Mouse (Mus musculus) left cerebral cortex, postnatal 14 days (tissue): ENCODE measurements around the gene A430078G23Rik. TPM values are rescaled to one million over a fixed set of nuclear protein-coding genes. Genes with fewer than 3 reads are reported as not detected.

Experiments used
- DNase-seq, 2 experiments: peaks; one replicate each; pipeline ENCODE4 v3.0.0; 2021 to 2022; ENCODE audit warnings: low spot score in 2 of 2, mixed read lengths in 1 of 2
- intact Hi-C: fragments of 180-260 bp; cut with DNase I; formaldehyde crosslinking; loops from one replicate; pipeline ENCODE4 v1.15.1; 2025
- total RNA-seq, 2 experiments: library from RNA; stranded (reverse); gene quantifications; 2 replicates each; pipeline ENCODE4 v1.2.3; 2021

Gene A430078G23Rik
- total RNA-seq, 2 experiments from 2014 or later: not detected

DNA sequence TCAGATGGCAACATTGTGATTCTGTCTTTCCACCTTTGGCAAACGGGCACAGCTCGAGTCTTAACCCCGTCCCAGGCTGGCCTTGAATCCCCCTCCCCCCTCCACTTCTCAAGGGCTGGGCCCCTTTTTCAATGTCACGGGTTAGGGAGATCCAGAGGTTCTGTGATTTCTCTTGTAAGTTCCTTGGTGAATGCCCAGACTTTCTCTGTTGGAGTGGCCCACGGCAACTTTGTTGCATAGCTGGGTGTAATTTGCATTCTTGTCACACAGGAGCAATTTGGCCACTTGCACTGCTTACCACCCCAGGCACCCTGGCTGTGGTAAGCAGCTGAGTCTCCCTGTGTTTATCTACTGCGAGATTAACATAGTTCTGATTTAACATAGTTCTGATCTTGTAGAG lies 41.4 kb downstream of the A430078G23Rik start:
- no peak for DNase-seq
- intact Hi-C loops: no loop called here

DNA sequence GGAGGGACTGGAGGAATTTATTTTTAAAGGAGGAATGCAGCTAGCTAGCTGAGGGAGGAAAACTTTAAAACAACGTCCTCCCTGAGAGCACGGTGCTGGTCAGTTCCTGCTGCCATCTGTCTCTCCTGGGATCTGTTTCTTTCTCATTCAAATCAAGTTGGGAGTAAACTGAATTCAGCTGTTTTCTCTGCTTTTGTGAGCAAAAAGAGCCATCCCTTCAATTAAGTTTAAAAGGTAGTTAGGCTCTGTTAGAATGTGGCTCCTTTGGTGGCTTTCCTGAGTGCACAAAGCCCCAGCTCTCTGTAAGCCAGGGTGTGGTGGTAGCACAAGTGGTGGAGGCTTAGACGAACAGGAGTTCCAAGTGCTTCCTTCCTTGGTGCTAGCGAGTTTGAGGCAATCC lies 42.0 kb downstream of the A430078G23Rik start:
- intact Hi-C loops: no loop called here
- DNase-seq: no peak

DNA sequence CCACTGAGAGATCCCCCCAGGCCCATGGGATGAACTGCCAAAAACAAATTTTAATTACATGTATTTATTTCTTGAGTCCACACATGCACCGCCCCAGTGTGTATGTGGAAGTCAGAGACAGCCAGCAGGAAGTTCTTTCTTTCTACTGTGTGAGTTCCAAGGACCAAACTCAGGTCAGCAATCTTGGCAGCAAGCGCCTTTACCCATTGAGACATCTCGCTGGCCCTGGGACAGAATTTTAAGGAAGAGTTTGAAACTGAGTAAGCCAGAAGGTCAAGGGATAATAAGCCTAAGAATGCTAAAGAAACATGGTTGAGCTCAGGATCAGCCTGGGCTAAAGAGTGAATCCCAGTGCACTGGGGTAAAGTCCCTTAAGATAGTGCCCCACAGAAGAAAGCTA lies 44.4 kb downstream of the A430078G23Rik start:
- intact Hi-C loops: no loop called here
- DNase-seq: no peak

DNA sequence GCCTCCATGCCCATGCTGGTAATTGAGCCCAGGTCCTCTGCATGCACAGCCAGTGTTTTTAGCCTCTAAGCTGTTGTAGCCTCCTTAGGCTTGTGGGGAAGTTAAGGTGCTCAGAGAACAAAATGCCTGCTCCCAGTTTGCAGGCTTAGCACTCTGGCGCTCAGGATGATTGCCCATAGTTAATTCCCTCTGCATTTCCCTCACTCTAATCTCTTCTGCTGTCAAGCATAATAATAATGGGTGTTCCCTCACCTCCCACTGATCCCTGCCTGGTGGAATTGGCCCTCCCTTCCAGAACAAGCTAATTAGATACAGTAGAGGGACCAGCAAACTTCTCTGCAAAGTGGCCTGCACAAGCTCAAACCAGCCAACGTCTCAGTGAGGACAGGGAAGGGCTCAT lies 47.3 kb downstream of the A430078G23Rik start:
- intact Hi-C loops: no loop called here
- DNase-seq: no peak

DNA sequence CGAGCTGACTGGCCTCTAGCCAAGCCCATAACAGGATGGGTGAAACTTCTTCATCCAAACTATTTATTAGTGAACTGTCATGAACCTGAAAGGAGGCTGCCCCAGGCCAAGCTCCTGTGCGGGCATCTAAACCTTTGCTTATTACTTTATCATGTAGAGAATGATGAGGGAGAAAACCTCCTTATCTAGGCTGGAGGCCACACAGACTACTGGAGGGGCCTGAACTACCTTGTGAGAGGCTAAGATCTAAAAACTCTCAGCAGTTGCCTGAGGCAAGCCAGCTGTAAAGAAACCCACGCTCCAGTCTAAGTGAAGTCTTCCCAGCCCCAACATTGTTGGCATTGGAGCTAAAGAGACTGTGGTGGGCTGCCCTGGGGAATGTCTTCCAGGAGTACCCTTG lies 54.2 kb downstream of the A430078G23Rik start:
- no peak for DNase-seq
- intact Hi-C loops: no loop called here

DNA sequence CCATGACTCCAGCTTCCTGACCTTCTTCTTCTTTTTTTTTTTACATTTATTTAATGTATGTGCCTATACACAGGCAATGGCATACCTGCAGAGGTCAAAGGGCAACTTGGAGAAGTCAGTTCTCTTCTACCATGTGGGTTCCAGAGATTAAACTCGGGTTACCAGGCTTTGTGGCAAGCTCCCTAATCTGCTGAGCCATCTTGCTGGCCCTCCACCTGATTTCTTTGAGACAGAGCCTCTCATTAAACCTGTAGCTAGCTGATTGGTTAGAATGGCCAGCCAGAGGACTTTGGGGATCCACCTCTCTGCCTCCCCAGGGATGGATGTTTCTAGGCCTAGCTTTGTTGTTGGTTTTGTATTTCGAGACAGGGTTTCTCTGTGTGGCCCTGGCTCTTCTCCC lies 57.9 kb downstream of the A430078G23Rik start:
- intact Hi-C loops: no loop called here
- DNase-seq: no peak

DNA sequence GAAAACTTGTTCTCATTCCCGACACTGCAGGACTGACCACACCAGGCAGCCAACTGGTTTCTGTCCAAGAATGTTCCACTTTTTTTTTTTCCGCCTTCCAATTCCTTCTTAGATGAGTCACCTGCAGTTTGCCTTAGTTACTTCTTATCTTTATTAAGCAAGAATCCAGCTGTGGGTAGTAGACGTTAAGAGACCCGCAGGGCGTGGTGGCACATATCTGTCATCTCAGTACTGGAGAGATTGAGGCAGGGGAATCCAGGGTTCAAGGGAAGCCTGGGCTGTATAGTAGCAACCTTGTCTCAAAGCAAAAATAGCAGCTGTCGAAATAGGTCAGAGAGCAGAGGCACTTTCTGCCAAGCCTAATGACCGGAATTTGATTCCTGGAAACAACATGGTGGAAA lies 58.7 kb downstream of the A430078G23Rik start:
- intact Hi-C loops: no loop called here
- no peak for DNase-seq

DNA sequence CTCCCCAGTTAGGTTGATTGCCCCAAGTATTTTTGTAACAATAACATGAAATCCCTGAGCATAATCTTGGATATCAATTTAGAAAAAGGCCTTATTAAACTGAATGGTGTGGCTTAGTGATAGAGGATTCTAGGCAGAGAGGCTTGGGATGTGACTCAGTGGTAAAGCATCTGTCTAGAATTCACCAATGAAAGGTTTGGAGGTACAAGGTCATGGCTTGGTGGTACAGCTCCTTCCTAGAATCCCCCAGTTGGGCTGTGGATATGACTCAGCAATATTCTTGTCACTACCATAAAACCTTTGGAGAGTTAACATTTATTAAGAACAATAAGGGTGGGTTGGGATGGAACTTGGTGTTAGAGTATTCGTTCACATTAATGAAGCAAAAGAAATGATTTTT lies 59.6 kb downstream of the A430078G23Rik start:
- intact Hi-C loops: no loop called here
- DNase-seq: no peak

DNA sequence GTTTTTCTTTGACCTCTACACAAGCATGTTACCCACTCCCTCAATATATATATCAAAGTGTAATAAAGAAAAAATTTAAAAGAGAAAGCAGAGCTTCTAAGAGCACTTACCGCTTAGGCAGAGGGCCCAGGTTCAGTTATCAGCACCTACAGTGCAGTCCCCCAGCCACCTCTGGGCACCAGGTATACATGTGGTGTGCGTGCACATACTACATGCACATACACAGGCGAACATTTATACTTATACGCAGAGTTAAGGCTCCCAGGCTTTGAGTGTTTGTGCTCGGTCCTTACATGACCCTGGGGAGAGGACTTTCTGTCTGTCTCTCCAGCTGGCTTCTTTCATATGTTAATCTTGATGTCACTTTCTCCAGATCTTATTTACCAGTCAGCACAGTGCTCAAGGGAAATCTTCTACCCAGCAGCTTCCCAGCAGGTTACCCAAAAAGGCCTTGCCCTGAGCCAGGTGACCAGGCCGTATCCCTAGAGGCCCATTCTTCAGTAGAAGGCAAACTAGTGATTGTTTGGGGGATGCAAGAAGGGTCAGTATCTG lies 61.5 kb downstream of the A430078G23Rik start:
- intact Hi-C loops: no loop called here
- DNase-seq: no peak

DNA sequence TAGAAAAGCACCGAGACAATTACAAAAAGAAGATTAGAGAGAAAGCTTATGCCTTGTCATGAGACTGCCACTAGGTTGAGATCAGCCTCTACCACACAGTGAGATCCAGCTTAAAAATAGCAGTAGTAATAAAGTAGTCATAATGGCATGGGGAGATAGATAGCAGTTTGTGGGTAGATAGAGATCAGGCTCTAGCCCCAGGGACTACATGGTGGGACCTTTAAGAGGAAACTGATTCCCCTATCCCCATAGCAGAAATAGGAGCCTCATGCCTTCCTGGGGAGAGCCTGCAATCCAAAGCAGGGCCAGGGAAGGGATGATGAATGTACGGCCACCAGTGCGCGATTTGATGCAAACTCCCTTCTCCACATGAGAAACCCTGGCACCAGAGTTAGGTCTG lies 62.0 kb downstream of the A430078G23Rik start:
- intact Hi-C loops: no loop called here
- DNase-seq: no peak

DNA sequence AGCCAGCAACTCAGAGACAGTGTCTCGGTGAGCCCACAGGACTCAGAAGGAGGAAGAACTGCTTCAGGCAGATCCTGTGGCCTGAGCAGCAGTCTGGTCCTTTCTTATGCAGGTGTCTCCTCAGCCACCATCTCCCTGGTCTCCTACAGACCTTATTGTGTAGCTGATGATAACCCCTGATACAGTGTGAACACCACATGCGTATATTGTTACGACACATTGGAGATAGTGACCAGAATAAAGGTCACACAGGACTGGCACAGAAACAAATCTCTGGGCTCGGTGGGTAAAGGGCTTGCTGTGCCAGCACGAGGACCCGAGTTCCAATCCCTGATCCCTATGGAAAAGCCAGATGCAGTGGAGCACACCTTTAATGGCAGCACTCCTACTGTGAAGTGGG lies 62.4 kb downstream of the A430078G23Rik start:
- intact Hi-C loops: no loop called here
- no peak for DNase-seq

DNA sequence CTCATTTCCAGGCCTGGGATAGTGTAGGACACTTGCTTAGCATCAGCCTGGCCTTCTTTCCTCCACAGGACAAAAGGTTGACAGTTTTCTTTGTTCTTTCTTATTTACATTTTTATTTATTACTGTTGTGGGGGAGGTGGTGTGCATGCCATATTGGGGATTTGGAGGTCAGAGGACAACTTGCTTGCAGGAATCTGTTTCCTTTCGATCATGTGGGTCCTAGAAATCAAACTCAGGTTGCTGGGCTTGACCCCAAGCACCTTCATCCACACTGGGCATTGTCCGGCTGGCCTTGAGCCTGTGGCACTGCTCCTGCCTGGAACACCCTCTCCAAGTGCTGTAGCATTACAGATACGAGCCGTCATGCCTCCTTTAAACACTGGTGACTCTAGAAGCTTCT lies 63.6 kb downstream of the A430078G23Rik start:
- DNase-seq: no peak
- intact Hi-C loops: no loop called here

DNA sequence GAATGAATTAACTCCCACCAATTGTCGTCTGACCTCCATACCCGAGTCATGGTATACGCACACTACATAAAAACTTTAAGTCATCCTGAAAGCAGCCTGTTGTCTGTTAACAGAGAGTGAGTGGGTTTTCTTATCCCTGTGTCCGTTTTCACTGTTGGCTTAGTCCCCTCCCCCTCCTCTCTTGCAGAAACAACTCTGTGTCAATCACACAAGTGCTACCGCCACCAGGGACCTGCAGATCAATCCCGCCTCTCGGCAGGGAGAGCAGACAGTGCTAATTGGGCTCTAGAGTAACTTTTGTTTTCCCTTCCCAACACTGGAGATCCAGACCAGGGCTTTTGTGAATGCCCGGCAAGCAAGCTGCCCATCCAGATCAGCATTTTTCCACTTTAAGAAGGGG lies 64.2 kb downstream of the A430078G23Rik start:
- DNase-seq: no peak
- intact Hi-C loops: no loop called here

DNA sequence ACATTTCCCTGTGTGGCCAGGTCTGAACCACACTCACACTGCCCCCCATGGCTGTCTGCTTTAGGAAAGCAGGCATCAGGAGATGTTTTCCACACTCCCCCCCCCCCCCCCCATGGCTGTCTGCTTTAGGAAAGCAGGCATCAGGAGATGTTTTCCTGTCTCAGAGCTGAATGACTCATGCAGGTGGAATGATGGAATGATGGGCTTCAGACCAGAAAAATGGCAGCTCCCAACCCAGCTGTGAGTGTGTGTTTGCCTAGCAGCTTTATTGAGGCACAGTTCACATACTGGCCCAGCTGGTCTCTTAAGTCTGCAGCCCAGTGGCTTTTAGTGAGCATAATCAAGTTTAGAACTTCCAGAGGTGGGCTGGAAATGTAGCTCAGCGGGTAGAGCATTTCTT lies 64.9 kb downstream of the A430078G23Rik start:
- DNase-seq: no peak
- intact Hi-C loops: no loop called here

DNA sequence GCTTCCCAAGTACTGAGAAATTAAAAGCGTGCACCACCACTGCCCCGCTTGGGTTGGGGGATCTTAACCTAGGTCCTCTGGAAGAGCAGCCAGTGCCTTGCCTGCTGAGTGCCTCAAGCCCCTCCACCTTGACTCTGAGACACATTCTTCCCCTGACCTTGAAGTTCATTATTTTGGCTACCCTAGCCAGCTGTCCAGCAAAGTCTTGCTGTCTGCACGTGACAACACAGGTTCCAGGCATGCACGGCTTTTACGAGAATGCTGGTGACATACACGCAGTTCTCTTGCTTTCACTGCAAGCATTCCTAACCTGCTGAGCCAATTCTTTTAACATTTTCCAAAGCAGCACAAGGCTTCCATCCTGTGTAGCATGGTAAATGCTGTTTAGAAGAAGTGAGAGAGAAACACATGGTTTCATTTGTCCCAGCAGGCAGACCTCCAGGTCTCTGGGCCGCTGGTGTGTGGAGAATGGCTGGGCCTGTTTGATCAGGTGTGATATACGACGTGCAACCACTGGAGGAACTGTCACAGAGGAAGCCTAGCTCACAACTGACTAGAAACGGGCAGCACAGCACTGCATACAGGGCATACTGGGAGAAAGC lies 67.0 kb downstream of the A430078G23Rik start:
- no peak for DNase-seq
- intact Hi-C loops: no loop called here

DNA sequence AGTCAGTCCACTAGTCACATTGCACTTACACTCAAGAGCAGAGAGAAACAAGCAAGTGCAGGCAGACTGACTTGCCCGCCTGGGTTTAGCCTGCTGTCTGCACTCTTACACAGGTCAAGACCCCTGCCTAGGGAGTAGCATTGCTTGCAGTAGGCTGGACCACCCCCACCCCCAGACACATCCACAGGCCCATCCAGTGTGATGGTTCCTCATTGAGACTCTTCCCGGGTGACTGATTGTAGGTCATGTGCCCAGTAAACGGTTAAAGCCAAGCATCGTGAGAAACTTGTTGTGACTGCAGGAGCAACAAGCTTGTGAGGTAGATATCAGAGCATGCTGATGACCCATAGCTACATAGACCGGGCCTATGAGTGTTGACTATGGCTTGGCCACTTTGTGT lies 68.3 kb downstream of the A430078G23Rik start:
- intact Hi-C loops: no loop called here
- no peak for DNase-seq

DNA sequence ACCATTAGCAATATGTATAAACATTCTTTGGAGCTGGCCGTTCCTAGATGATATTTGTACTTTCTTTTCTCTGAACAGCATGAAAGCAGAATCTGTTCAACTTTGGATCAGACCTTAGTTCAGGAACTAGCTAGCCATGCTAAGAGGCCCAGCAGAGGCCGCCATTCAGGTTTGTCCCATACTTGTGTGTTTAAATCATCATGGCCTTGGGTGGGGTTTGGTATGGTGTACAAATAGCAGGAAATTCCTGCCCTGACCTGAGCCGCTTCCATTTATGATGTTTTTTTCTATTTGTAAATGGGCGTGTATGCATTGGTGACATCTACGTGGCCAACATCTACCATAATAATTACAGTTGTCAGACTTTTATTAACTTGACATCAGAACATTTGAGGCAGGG lies 72.0 kb downstream of the A430078G23Rik start:
- intact Hi-C loops: no loop called here
- DNase-seq: no peak

DNA sequence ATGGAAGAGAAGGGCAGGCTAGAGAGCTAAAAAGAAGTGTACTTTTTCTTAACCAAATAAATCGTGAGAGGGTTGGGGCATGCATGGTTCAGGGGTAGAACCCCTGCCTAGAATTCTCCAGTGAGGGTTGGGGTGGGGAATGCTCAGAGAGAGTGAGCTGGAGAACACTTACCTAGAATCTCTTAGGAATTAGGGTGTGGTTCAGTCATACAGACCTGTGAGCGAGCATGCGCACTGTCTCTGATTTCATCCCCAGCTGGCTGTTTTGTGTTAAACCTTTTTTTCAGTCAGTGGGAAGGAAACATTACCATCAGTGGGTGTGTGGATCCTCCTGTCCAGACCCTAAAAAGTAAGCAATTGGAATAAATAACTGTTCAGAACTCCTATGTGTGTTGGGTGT lies 73.0 kb downstream of the A430078G23Rik start:
- intact Hi-C loops: no loop called here
- DNase-seq: no peak

DNA sequence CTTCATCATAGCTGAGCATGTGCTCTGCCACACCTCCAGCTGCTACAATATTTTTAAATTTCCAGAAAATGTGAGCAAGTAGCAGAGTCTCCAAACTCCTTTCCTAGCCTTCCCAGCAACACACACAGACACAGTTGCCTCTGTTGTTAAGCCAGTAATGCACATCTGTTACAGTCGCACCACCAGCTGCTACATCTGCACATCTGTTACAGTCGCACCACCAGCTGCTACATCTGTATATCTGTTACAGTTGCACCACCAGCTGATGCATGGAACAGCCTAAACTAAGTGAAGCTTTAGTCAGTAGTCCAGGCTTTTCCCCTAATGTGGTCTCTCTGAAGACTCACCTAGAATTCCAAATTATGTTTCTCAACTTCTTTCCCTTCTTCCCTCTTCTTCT lies 75.2 kb downstream of the A430078G23Rik start:
- intact Hi-C loops: no loop called here
- peak in 1 of 2 experiments; percentile 20 for DNase-seq

DNA sequence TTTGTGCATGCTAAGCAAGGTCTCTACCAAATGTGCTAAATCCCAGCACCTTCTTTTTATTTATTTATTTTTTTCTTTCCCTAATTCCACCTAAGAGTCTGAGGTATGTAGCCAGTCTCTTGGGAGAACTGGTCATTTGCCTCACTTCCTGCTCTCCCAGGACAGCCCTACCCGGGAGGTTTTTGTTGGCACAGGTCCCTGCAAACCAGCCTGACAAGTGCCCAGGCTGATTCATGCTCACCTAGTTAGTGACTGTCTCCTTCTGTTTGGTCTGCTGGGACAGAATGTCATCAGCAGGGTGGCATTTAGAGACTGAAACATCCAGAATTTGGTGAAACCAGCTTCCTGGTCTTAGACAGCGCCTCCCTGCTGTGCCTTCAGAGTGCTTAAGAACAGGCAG lies 76.8 kb downstream of the A430078G23Rik start:
- no peak for DNase-seq
- intact Hi-C loops: no loop called here

DNA sequence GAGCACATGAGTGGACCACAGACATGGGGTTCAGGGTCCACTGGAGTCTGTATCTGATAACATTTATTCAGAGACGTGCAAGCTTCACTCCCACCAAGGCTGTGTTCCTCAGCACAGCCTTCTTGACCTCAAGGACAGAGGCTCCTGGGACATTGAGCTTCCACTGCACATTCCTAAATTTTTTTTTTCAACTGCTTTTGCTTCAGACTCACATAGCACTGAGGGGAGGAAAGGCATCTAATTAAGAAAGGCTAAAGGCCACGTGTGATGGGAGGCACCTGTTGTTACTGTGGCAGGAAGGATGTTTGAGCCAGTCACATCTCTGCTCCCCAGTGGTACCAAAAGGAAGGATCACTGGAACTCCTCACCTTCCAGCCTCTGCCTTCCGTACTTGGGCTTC lies 77.9 kb downstream of the A430078G23Rik start:
- no peak for DNase-seq
- intact Hi-C loops: no loop called here

DNA sequence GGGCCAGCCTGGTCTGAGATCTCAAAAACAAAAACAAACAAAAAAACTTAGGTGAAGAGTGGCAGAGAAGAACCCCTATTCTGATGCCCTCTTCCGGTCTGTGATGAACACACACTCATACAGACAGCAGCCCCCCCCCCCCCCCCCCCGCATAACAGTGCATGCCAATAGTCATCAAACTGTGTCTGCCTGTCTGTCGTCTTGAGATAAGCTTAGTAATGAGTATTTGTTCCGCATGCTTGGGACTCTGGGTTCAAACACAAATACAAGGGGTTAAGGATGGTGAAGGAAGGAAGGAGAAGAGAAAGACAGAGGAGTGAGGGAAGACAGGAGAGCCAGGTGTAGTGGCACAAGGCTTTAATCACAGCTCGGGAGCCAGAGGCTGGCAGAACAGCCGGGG lies 83.3 kb downstream of the A430078G23Rik start:
- no peak for DNase-seq
- intact Hi-C loops: no loop called here
